In the genomic region with DNA sequence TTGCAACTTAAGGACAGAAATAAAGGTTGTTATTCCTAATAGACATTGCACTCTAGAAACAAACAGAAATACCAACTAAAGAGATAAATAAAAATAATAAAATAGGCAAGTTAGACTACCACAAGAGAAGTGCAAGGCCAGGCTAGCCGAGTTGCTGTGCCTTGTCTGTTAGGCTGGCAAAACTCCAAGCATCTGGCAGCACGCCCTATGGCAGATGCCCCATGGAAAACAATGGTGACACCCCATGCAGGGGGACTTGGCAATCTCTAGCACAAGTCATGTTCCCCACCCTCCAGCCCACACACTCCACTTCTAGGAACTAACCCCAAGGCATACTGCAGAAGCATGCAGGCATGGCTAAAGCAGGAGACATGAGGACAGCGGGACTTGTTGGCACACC, we compare ENCODE assay signal across 13 mouse cellular contexts. TPM values are rescaled to one million over a fixed set of nuclear protein-coding genes. Genes with fewer than 3 reads are reported as not detected.
DNase-seq lines count a peak whose midpoint lies in the region; ATAC-seq and TF ChIP-seq lines count a peak whose summit lies in the region.
"Had no signal": no experiment of that assay in that cellular context is flagged by ENCODE, and none has a peak within 500 bp of the region (broad histone marks: within the 10 kb centered on the region; RNA-seq: fewer than 3 reads in every experiment).

No protein-coding gene starts in this region.

- no peaks in the 10 kb centered on the region for H3K9me3 ChIP-seq in liver, postnatal 0 days (ENCODE audit: low read length)
- H3K9me3 ChIP-seq: embryonic facial prominence, embryonic 13.5 days had no signal

- no peak for TF ChIP-seq CTCF in liver, postnatal 0 days (IDR thresholded peaks at IDR 0.05; ENCODE audit: low read depth)

- TF ChIP-seq EP300 in liver, postnatal 0 days (IDR thresholded peaks at IDR 0.05; ENCODE audit: low read depth) = no peak

- H3K4me3 ChIP-seq in liver, postnatal 0 days (ENCODE audit: low read depth, low read length) = no peak overlapping the region
- H3K4me3 ChIP-seq: embryonic facial prominence, embryonic 13.5 days; myocyte had no signal

- ATAC-seq in liver, postnatal 0 days = no peak
- ATAC-seq in erythroblast, adult 5-6 weeks (replicated peaks; ENCODE audit: low FRiP score, poor library complexity, severe bottlenecking) = no peak
- ATAC-seq: intestine, embryonic 16.5 days had no signal

- H3K36me3 ChIP-seq in liver, postnatal 0 days (replicated peaks; ENCODE audit: insufficient read depth, low read length) = no peaks in the 10 kb centered on the region
- H3K36me3 ChIP-seq: embryonic facial prominence, embryonic 13.5 days had no signal

- no peak overlapping the region for H3K9ac ChIP-seq in liver, postnatal 0 days (replicated peaks)
- H3K9ac ChIP-seq: embryonic facial prominence, embryonic 13.5 days; lung, embryonic 14.5 days had no signal

- no peaks in the 10 kb centered on the region for H3K4me1 ChIP-seq in liver, postnatal 0 days (ENCODE audit: insufficient read depth)

- no peak overlapping the region for H3K27ac ChIP-seq in liver, postnatal 0 days (ENCODE audit: low read depth)
- H3K27ac ChIP-seq: embryonic facial prominence, embryonic 13.5 days had no signal

- WGBS in liver, postnatal 0 days (ENCODE audit: insufficient replicate concordance) = 72% methylated on average over 3 of the region's 3 CpGs

- intact Hi-C loops in heart, postnatal 10 days (cut with DNase I) = no loop called here

- peak; percentile 59 to 62 for DNase-seq in heart, postnatal 10 days
- no peak for DNase-seq in heart, adult 9 months (ENCODE audit: low spot score in 2 of 2)
- DNase-seq in ovary, postnatal 36 days (ENCODE audit: low spot score) = peak; percentile 73
- no peak for DNase-seq in ovary, postnatal 10 days (ENCODE audit: low spot score)
- DNase-seq in cerebellum, adult 11-12 months = peak; percentile 62
- DNase-seq in lung, postnatal 25 days (ENCODE audit: low spot score) = peak; percentile 23
- DNase-seq in liver, postnatal 0 days = no peak
- DNase-seq: lung, embryonic 14.5 days; thymus, postnatal 25 days had no signal

- no peak overlapping the region for H3K4me2 ChIP-seq in liver, postnatal 0 days (ENCODE audit: low read depth, low read length)
- H3K4me2 ChIP-seq: embryonic facial prominence, embryonic 13.5 days; lung, embryonic 14.5 days had no signal

- H3K27me3 ChIP-seq in liver, postnatal 0 days (ENCODE audit: insufficient read depth, low read length) = no peaks in the 10 kb centered on the region
- H3K27me3 ChIP-seq: embryonic facial prominence, embryonic 13.5 days had no signal

RNA-seq across cellular contexts. Expression of a gene that starts 47.6 kb away (rescaled TPM):
- 1 to 10 TPM; 2.8 to 3.3 TPM for total RNA-seq in heart, postnatal 10 days (2021)
- polyA plus RNA-seq in liver, postnatal 0 days (2015; fragmentation: Nextera tagmentation; extraction: Ambion mirVana) = 0.04 TPM in 1 of 2 replicates, not detected in the other
- total RNA-seq in erythroblast, adult 5-6 weeks (2015; ENCODE audit: low replicate concordance) = not detected in 2 replicates
- not detected in 2 replicates for total RNA-seq in erythroblast, adult 5-6 weeks (2017; ENCODE audit: low replicate concordance)
- polyA plus RNA-seq: myocyte had no signal

Comparison
In these comparisons a context has a peak if more than half of its experiments do, and no peak if none do; other contexts are left out.
1. DNase-seq: peak in heart, postnatal 10 days (2 of 2), ovary, postnatal 36 days (single experiment), cerebellum, adult 11-12 months (single experiment) and lung, postnatal 25 days (single experiment); none in heart, adult 9 months (0 of 2), ovary, postnatal 10 days (single experiment) and liver, postnatal 0 days (single experiment).